Mouse (Mus musculus) layer of hippocampus, postnatal 10 days (tissue): ENCODE results near the gene Cuta. TPM values are rescaled to one million over a fixed set of nuclear protein-coding genes. Genes with fewer than 3 reads are reported as not detected.

Experiments
- DNase-seq, 2 experiments: peaks; one replicate each; pipeline ENCODE4 v3.0.0; 2021; ENCODE audit warnings: low spot score in 2 of 2
- total RNA-seq, 2 experiments: library from RNA; stranded (reverse); gene quantifications; 2 replicates each; pipeline ENCODE4 v1.2.3; 2021

Cuta gene
- total RNA-seq, 2 experiments from 2014 or later: 106 to 112 TPM

GRCm38 (mm10) chr17:26956895-26957294 lies 17.5 kb upstream of the Cuta start:
- no peak for DNase-seq

- no peak for DNase-seq
These were observed 16.9 kb upstream of the Cuta start for GRCm38 (mm10) chr17:26956309-26956708.

- no peak for DNase-seq
These were observed 14.4 kb upstream of the Cuta start for GRCm38 (mm10) chr17:26953726-26954125.

- no peak for DNase-seq
These were observed 13.8 kb upstream of the Cuta start for GRCm38 (mm10) chr17:26953201-26953600.

GRCm38 (mm10) chr17:26951952-26952877 lies 12.8 kb upstream of the Cuta start:
- no peak for DNase-seq

GRCm38 (mm10) chr17:26951406-26951805 lies 12.0 kb upstream of the Cuta start:
- DNase-seq: peak; percentile 85 to 87

- no peak for DNase-seq
These were observed 11.4 kb upstream of the Cuta start for GRCm38 (mm10) chr17:26950560-26951288.

DNA sequence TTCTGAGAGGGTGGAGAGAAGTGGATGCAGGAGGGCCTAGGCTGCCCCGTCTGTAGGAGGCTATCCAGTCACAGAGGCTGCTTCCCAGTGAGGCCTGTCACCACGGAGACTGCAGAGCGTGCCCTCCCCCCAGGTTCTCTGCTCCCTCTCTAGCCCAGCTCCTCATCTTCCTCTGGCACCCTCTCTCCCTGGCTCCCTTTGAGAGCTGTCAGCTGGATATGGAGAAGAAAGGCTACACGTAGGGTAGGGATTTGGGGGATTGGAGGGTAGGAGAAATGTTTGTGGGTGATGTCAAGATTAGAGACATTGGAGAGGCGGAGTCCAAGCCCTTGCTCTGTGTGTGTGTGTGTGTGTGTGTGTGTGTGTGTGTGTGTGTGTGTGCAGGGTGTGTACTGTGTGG lies 10.5 kb upstream of the Cuta start:
- peak in 1 of 2 experiments; percentile 48 for DNase-seq

GRCm38 (mm10) chr17:26949051-26949577 lies 9.7 kb upstream of the Cuta start:
- no peak for DNase-seq

- peak; percentile 70 to 78 for DNase-seq
These were observed 9.1 kb upstream of the Cuta start for GRCm38 (mm10) chr17:26948316-26949050.

DNA sequence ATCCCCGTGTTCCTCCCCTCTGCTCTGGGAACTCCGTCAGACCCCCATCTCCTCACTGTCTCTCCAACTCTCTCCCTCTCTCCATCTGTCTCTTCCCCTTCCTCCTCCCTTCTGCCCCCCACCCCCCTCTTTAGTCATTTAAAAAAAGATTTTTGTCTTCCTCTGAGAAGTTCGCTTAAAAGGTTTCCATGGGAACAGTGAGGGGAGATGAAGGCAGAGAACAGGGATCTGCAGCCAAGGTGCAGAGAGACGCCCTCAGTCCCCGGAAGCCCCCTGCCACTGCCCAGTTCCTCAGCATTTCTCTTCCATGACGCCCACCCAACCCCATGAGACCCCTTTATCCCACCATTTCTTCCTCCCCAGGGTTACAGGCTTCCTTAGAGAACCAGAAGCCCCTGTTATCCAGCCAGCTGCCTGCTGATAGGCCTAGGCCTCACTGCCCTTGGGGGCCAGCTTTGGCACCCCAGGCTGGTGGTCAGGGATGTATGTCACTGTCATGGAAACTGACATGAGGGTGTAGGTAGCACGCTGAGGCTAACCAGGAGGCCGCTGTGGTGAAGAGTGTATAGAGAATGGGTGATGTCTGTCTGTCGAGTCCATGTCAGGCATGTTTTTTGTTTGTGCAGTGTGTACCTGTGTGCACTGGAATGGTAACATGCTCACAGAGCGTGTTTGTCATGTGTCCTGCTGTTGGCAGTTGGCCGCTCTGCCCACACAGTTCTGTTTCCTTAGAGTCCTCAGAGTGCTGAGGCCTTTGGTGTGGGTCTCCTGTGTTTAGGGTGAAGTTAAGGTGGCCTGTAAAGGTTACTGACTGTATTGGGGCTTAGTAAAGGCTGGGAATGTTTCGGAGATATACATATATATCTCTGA lies 8.1 kb upstream of the Cuta start:
- DNase-seq: peak in 1 of 2 experiments; percentile 48

DNA sequence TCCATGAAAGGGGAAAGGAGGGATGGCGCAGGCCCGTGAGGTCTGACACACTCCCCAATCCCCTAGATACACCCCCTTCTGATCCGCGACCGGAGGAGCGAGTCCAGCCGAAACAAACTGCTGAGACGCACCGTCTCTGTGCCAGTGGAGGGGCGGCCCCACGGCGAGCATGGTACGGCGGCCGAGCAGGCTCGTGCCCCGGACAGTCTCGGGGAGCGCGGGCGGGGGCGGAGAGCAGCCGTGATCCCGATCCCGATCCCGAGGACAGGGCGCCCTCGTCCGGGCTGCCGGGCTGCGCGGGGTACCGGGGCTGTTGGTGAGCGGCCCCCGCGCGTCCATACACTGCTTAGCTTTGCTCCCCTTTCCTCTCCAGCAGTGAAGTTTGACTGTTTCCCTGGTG lies 7.2 kb upstream of the Cuta start:
- peak; percentile 70 to 80 for DNase-seq

GRCm38 (mm10) chr17:26945824-26946495 lies 6.6 kb upstream of the Cuta start:
- DNase-seq: peak; percentile 22 to 41

- peak; percentile 10 to 13 for DNase-seq
These were observed 2.6 kb upstream of the Cuta start for GRCm38 (mm10) chr17:26941841-26942570.

DNA sequence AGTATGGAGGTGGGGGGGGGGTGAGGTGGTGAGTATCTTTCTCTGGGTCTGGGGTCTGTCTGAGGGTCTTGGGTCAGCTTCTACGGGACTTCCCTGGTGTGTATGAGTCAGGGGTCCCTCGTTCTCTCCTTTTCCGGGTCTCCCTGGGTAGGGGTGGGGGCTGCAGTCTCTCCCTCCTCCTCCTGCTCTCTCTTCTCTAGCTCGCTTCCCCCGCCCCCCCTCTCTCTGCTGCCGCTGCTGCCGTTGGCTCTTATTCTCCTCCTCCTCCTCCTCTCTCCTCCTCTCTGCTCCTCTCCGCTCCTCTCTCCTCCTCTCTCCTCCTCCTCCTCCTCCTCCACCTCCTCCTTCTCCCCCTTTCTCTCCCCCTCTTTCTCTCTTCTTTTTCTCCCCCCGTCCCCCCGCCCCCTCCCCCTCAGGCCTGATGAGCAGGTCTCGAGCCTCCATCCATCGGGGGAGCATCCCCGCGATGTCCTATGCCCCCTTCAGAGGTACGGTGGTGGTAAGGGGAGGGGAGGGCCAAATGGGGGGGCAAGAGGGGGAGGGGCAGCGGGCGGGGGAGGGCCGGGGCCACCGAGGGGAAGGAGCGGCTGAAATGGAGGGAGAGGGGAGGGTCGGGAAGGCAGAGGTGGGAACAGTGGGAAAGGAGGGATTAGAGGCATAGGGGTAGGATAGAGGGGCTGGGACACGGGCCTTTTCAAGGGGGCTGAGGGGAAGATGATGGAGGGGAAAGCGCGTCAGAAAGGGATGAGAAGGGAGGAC lies 1.8 kb upstream of the Cuta start, which contains the start of gene Syngap1:
Gene Syngap1 (plus strand): TSS at position 223 of the 759 bp plus-strand sequence.
- DNase-seq: peak; percentile 46 to 66

DNA sequence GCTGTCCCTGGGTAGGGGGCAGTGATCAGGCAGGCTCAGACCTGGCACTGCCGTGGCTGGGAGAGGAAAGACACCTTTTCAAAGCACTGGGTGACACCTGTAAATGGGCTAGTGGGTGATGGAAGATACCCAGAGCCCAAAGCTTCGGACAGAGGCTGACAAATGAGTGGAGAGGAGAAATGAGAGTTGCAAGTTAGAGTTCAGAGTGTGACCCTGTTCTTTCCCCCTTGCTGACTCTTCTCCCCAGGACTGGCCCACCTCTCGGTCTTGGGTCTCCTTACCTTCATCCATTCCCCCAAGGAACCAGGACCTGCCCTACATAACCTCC lies 568 bp upstream of the Cuta start:
- peak in 1 of 2 experiments; percentile 20 for DNase-seq

DNA sequence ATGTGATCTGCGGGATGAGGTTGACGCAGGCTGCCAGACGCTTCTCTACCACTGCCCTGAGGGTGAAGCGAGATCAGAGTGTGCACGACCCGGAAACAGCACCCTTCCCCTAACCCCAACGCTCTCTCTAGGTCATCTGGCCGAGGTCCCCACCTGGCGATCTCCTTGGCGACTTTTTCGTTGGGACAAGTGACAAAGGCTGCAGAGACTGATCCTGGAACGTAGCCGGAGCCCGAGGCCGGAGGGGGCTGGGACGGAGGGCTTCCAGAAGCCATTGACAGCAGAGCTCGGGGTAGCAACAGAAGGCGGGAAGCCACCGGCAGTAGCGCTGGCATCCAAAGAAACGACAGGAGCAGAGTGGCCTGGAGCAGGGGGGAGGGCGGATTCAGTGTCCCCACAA lies 638 bp downstream of the Cuta start:
- DNase-seq: peak in 1 of 2 experiments; percentile 55
